Mouse (Mus musculus): ENCODE data around the gene Olfr536.
"Not testable (repeated sequence)": the region's sequence is repeated elsewhere in the genome, so short reads cannot be mapped to it uniquely, and the experiment has no call there.

Olfr536 gene

GRCm38 (mm10) chr7:140507346-140508021, at the start of gene Olfr536:
TSS of gene Olfr536 (minus strand) at chr7:140507396.
- DNase-seq, result not testable (repeated sequence)

GRCm38 (mm10) chr7:140539746-140540145, 32.5 kb upstream of the Olfr536 start:
- DNase-seq, result no peak

- no peak for DNase-seq
Measured at GRCm38 (mm10) chr7:140494702-140495101, 12.5 kb downstream of the Olfr536 start.

- no peak for DNase-seq
Measured at GRCm38 (mm10) chr7:140494231-140494630, 13.0 kb downstream of the Olfr536 start.

DNA sequence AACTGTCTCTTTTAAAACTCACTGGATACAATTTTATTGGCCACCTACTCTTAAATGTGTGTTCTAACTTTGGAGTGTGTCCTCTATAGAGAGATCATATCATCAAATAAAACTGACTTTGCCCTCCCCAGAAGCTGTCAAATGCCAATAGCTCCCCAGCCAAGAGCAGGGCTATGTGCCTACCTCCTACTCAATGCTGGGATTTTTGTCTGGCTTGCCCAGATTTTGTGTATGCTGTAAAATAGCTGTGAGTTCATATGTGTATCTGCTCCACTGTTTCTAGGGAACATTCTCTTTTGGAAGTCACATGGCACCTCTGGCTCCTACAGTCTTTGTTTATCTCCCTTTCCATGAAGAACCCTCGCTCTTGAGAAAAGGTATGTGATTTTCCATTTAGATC, 18.2 kb downstream of the Olfr536 start:
- DNase-seq, result no peak

DNA sequence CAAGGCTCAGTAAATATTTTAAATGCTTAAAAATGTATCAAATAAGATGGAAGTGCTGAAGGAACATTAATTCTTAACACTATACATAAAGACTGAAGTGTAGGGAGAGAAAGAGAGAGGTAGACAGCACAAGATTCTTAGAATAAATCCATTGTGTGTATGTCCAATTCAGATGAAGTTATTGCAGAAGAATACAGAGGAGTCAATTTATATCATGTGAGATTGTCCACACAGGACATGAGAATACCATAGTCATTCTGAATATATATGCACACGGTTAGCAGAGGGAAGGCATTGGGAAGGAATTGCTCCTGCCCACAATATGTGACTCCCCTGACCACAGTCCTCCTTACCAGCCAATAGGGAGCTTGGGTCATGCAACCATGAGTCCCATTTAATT, 23.3 kb downstream of the Olfr536 start, which contains the start of gene Olfr535:
Olfr535 (plus strand) TSS at position 301 of the 400 bp plus-strand sequence.
- no peak for DNase-seq

DNA sequence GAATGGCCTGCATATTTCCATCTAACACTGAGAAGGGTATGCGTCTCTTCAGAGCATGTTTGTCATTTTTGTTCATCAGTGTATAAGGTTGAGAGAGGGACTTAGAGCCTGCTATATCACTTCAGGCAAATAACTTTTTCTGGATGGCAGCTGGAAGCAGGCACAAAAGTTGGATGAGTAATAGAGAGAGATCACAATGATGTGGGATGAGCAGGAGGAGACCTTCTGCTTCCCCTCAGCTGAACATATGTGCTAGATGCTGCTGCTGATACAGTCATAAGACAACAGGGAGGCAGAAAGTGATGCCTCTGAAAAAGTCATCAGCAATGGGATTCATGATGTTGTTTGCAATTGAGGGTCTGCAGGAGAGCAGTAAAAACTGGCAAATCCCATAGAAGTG, 28.5 kb downstream of the Olfr536 start:
- DNase-seq, result no peak

- DNase-seq, result no peak
Measured at GRCm38 (mm10) chr7:140477886-140478285, 29.3 kb downstream of the Olfr536 start.

GRCm38 (mm10) chr7:140463070-140463469, 44.1 kb downstream of the Olfr536 start, which contains the start of gene Olfr533:
TSS of gene Olfr533 (plus strand) at chr7:140463370.
- DNase-seq, result not testable (repeated sequence)
